Comparison of ENCODE assay signal across 21 mouse cellular contexts in genomic region chr11:18396397-18396796, GRCm38 (mm10).
DNase-seq lines count a peak whose midpoint lies in the region; ATAC-seq and TF ChIP-seq lines count a peak whose summit lies in the region.
"Had no signal": no experiment of that assay in that cellular context is flagged by ENCODE, and none has a peak within 500 bp of the region (broad histone marks: within the 10 kb centered on the region; RNA-seq: fewer than 3 reads in every experiment).

No protein-coding gene starts in this region.

- no peak overlapping the region for H3K27ac ChIP-seq in kidney, postnatal 0 days
- H3K27ac ChIP-seq: embryonic facial prominence, embryonic 12.5 days; forebrain, embryonic 12.5 days; limb, embryonic 13.5 days; macrophage; midbrain, embryonic 15.5 days had no signal

- no peak overlapping the region for H3K4me3 ChIP-seq in kidney, postnatal 0 days (replicated peaks; ENCODE audit: low read depth, low read length)
- H3K4me3 ChIP-seq: embryonic facial prominence, embryonic 12.5 days; forebrain, embryonic 12.5 days; limb, embryonic 13.5 days; midbrain, embryonic 15.5 days had no signal

- no peaks in the 10 kb centered on the region for H3K27me3 ChIP-seq in kidney, postnatal 0 days (ENCODE audit: insufficient read depth, low read length)
- H3K27me3 ChIP-seq: embryonic facial prominence, embryonic 12.5 days; forebrain, embryonic 12.5 days; limb, embryonic 13.5 days; midbrain, embryonic 15.5 days had no signal

- no peak overlapping the region for H3K4me2 ChIP-seq in kidney, postnatal 0 days (ENCODE audit: low read length)
- H3K4me2 ChIP-seq: embryonic facial prominence, embryonic 12.5 days; forebrain, embryonic 12.5 days; heart, embryonic 11.5 days; limb, embryonic 13.5 days; midbrain, embryonic 15.5 days had no signal

- peak; percentile 75 for DNase-seq in kidney, postnatal 0 days (ENCODE audit: low spot score)
- no peak for DNase-seq in kidney, postnatal 25 days
- DNase-seq in adipocyte (ENCODE audit: low spot score): peak; percentile 37
- DNase-seq in embryo, embryonic 11.5 days (ENCODE audit: low read depth, low spot score): peak; percentile 19
- peak; percentile 52 for DNase-seq in mesoderm, embryonic 11.5 days (ENCODE audit: low read depth, low spot score)
- no peak for DNase-seq in layer of hippocampus, adult 11-12 months (ENCODE audit: low spot score)
- no peak for DNase-seq in ovary, postnatal 36 days (ENCODE audit: low spot score)
- DNase-seq: cerebellum, adult 2 months; gastrocnemius, postnatal 14 days; heart, postnatal 36 days; kidney, adult 11 months; layer of hippocampus, postnatal 36 days; liver, postnatal 0 days; right cerebral cortex, postnatal 14 days; thymus, adult 18-20 months had no signal

- no peaks in the 10 kb centered on the region for H3K4me1 ChIP-seq in kidney, postnatal 0 days (replicated peaks; ENCODE audit: insufficient read depth, low read length)
- H3K4me1 ChIP-seq: embryonic facial prominence, embryonic 12.5 days; forebrain, embryonic 12.5 days; limb, embryonic 13.5 days; midbrain, embryonic 15.5 days had no signal

- H3K9me3 ChIP-seq in kidney, postnatal 0 days (replicated peaks; ENCODE audit: low read length): no peaks in the 10 kb centered on the region
- H3K9me3 ChIP-seq: embryonic facial prominence, embryonic 12.5 days; forebrain, embryonic 12.5 days; limb, embryonic 13.5 days; midbrain, embryonic 15.5 days had no signal

- no peak overlapping the region for H3K9ac ChIP-seq in kidney, postnatal 0 days (ENCODE audit: low read depth, low read length)
- H3K9ac ChIP-seq: embryonic facial prominence, embryonic 12.5 days; forebrain, embryonic 12.5 days; limb, embryonic 13.5 days; liver, postnatal 0 days; midbrain, embryonic 15.5 days had no signal

- TF ChIP-seq CTCF in kidney, postnatal 0 days (IDR thresholded peaks at IDR 0.05; ENCODE audit: low read depth): no peak

- H3K36me3 ChIP-seq in kidney, postnatal 0 days (ENCODE audit: insufficient read depth, low read length): no peaks in the 10 kb centered on the region
- H3K36me3 ChIP-seq: embryonic facial prominence, embryonic 12.5 days; forebrain, embryonic 12.5 days; limb, embryonic 13.5 days; midbrain, embryonic 15.5 days had no signal

- no peak for ATAC-seq in kidney, postnatal 0 days (replicated peaks; ENCODE audit: low FRiP score, low read depth)
- ATAC-seq: liver, postnatal 0 days; midbrain, embryonic 15.5 days had no signal

- WGBS in kidney, postnatal 0 days: 24% methylated on average over 6 of the region's 6 CpGs

Comparison
In these comparisons a context has a peak if more than half of its experiments do, and no peak if none do; other contexts are left out.
1. DNase-seq: peak in kidney, postnatal 0 days (single experiment), adipocyte (single experiment), embryo, embryonic 11.5 days (single experiment) and mesoderm, embryonic 11.5 days (single experiment); none in kidney, postnatal 25 days (0 of 2), layer of hippocampus, adult 11-12 months (single experiment) and ovary, postnatal 36 days (single experiment).